Mouse (Mus musculus) liver, postnatal 0 days (tissue): ENCODE results near the gene Dcun1d1. TPM values are rescaled to one million over a fixed set of nuclear protein-coding genes. Genes with fewer than 3 reads are reported as not detected.
A peak's percentile ranks its signal among the peaks of the same experiment; 100 is the strongest.

ENCODE experiments used
- ATAC-seq: fragments of 200-750 bp; cut with Nextera tagmentation; 2 replicates; pipeline ENCODE4 v1.8.0; 2017; ENCODE audit warnings: mild to moderate bottlenecking, moderate library complexity
- DNase-seq: peaks from one replicate; pipeline ENCODE4 v3.0.0-alpha.2; 2016
- H3K27ac ChIP-seq: fragments of 300-500 bp; sonication (generic); 2 replicates; pipeline ENCODE4 v1.5.1; 2014; ENCODE audit warnings: antibody characterized with exemption, moderate library complexity, mild to moderate bottlenecking, low read depth
- H3K27me3 ChIP-seq: fragments of 300-500 bp; sonication (generic); 2 replicates; pipeline ENCODE4 v1.6.1; 2014; ENCODE audit warnings: low read length, control low read depth, mixed read lengths; ENCODE audit not compliant: insufficient read depth
- H3K36me3 ChIP-seq: fragments of 300-500 bp; sonication (generic); replicated peaks from 2 replicates; pipeline ENCODE4 v1.6.1; 2014; ENCODE audit warnings: mild to moderate bottlenecking, control low read depth, low read length, moderate library complexity, mixed read lengths; ENCODE audit not compliant: insufficient read depth
- H3K4me1 ChIP-seq: fragments of 300-500 bp; sonication (generic); 2 replicates; pipeline ENCODE4 v1.6.1; 2014; ENCODE audit warnings: antibody characterized with exemption, mild to moderate bottlenecking, control low read depth; ENCODE audit not compliant: insufficient read depth
- H3K4me2 ChIP-seq: fragments of 300-500 bp; sonication (generic); 2 replicates; pipeline ENCODE4 v1.6.1; 2014; ENCODE audit warnings: low read depth, mild to moderate bottlenecking, low read length, moderate library complexity, mixed read lengths
- H3K4me3 ChIP-seq: fragments of 300-500 bp; sonication (generic); 2 replicates; pipeline ENCODE4 v1.5.1; 2014; ENCODE audit warnings: low read depth, low read length
- H3K9ac ChIP-seq: fragments of 300-500 bp; sonication (generic); replicated peaks from 2 replicates; pipeline ENCODE4 v1.6.1; 2014; ENCODE audit warnings: mild to moderate bottlenecking, moderate library complexity
- H3K9me3 ChIP-seq: fragments of 300-500 bp; sonication (generic); 2 replicates; pipeline ENCODE4 v1.6.1; 2016; ENCODE audit warnings: mild to moderate bottlenecking, control low read depth, low read length, mixed read lengths
- CTCF ChIP-seq: sonication (generic); IDR thresholded peaks from 2 replicates; pipeline ENCODE4 v1.5.1; 2016; ENCODE audit warnings: antibody characterized with exemption, low read depth
- EP300 ChIP-seq: IDR thresholded peaks from 2 replicates; pipeline ENCODE4 v1.6.1; 2016; ENCODE audit warnings: antibody characterized with exemption, low read depth, mild to moderate bottlenecking
- WGBS: fragments of 180-500 bp; shearing (Covaris S2); extraction: QIAGEN DNeasy Blood & Tissue Kit; methylation state at CpG from one replicate; pipeline ENCODE4 v1.1.7; 2014; ENCODE audit not compliant: insufficient replicate concordance; 5-methylcytosine and 5-hydroxymethylcytosine counted together
- polyA plus RNA-seq: library from polyadenylated mRNA; unstranded; fragments of >200 nt; fragmentation: Nextera tagmentation; extraction: Ambion mirVana; gene quantifications from 2 replicates; pipeline ENCODE4 v1.2.1, GENCODE M21; 2015

The Dcun1d1 gene
- 77.0 and 77.5 TPM in 2 replicates for polyA plus RNA-seq

DNA sequence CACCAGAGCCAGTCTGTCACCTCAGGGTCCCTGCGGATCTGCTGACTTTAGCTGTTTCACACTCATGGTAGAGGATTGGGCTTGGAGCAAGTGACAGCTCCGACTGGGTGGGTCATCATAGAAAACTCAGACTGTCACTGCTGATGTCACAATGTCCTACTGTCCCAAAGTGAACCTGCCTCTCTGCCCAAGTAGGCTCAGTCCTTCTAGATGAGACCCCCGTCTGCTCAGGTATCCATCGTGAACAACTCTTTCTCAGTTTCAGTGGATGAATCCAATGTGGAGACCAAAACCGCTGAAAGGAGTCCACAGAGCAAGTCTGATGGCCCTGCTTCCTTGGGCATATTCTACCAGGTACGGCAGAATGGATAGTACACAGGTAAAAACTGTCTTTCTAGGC lies at the start of gene Dcun1d1:
Gene Dcun1d1, minus strand, starts transcription at position 101 of the 400 bp plus-strand sequence.
- no peaks in the 10 kb centered on the region for H3K9me3 ChIP-seq
- no peaks in the 10 kb centered on the region for H3K27me3 ChIP-seq
- peaks cover 13% of the 10 kb centered on the region for H3K4me1 ChIP-seq
- H3K27ac ChIP-seq: no peak within 1 kb of the TSS
- TF ChIP-seq EP300 (no peak), CTCF (no peak)
- 90% methylated on average over 6 of the region's 6 CpGs for WGBS
- 0 out of 2 replicates have a peak, but pooled peaks cover 3% of the 10 kb centered on the region for H3K36me3 ChIP-seq
- no peak within 1 kb of the TSS for H3K4me3 ChIP-seq
- ATAC-seq: no peak
- DNase-seq: no peak
- H3K4me2 ChIP-seq: no peak within 1 kb of the TSS
- no peak within 1 kb of the TSS for H3K9ac ChIP-seq

DNA sequence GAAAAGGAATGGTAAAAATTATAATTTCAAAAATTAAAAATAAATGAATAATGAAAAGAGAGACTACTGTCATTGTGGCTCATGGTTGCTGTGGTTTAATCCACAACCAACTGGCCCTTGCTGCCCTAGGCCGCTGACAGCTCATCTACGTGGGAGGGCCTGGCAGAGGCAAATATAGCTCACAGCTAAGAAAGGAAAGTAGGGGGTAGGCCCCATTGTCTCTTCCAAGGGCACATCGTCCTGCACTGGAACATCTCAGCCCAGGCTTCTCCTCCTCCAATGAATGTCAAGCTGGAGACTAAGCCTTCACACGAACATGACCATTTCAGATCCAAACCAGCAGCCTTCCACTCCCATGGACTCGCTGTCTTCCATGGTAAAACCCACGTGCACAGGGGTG lies 49.0 kb upstream of the Dcun1d1 start:
- no peak for TF ChIP-seq CTCF
- no peak for TF ChIP-seq EP300
- WGBS: 78% methylated on average over 6 of the region's 6 CpGs

DNA sequence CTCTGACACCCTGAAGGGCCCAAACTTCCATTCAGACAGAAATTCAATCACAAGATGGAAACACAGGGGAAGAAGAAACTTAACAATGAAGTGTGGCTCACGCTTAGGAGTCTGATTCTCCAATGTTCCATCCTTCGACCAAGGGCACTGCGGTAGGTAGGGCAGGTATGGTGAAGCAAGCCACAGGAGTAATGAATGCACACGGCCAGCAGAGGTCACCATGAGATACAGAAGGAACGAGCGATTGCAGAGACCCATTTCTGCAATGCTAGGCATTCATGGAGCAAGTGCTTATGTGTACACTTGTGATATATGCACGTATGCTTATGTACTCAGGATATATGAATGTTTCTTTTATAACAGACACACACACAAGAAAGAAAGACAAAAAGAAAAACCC lies 36.3 kb upstream of the Dcun1d1 start:
- peak; percentile 46 for DNase-seq
- Histone ChIP-seq H3K4me2 (no peak overlapping the region), H3K27me3 (no peaks in the 10 kb centered on the region), H3K4me1 (no peaks in the 10 kb centered on the region), H3K4me3 (no peak overlapping the region), H3K9ac (no peak overlapping the region), H3K9me3 (no peaks in the 10 kb centered on the region), H3K36me3 (peaks cover 17% of the 10 kb centered on the region), H3K27ac (no peak overlapping the region)
- WGBS: 58% methylated on average over 7 of the region's 7 CpGs
- TF ChIP-seq EP300: no peak
- TF ChIP-seq CTCF: peak; percentile 73
- peak; percentile 49; the same call in 1 of the 2 replicates for ATAC-seq

More for the DNA sequence above, 49.0 kb upstream of the Dcun1d1 start:
- Histone ChIP-seq H3K4me3 (no peak overlapping the region), H3K4me2 (no peak overlapping the region), H3K27me3 (no peaks in the 10 kb centered on the region), H3K9me3 (no peaks in the 10 kb centered on the region), H3K9ac (no peak overlapping the region), H3K27ac (no peak overlapping the region), H3K4me1 (no peaks in the 10 kb centered on the region), H3K36me3 (peaks cover 38% of the 10 kb centered on the region)
- no peak for DNase-seq
- no peak for ATAC-seq

DNA sequence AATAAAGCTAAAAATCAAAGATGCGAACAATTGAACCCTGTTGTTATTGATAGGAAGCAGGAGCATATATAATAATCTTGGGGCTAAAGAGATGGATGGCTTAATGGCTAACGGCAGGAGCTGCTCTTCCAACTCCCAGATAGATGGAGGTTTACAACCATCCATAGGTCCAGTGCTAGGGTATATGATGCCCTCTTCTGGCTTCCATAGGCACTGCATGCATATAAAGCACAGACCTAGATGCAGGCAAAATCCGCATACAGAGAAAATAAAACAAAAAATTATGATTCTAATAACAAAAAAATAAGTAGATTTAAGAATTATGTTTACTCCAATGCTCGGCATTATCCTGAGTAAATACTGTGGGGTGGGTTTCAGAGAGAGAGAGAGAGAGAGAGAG lies 35.7 kb upstream of the Dcun1d1 start:
- peak; percentile 38 for DNase-seq
- H3K27ac ChIP-seq: no peak overlapping the region
- H3K36me3 ChIP-seq: peaks cover 17% of the 10 kb centered on the region
- H3K27me3 ChIP-seq: no peaks in the 10 kb centered on the region
- no peak overlapping the region for H3K9ac ChIP-seq
- no peaks in the 10 kb centered on the region for H3K9me3 ChIP-seq
- no peak overlapping the region for H3K4me3 ChIP-seq
- 78% methylated on average over 4 of the region's 4 CpGs for WGBS
- no peak overlapping the region for H3K4me2 ChIP-seq
- TF ChIP-seq CTCF: peak; percentile 80
- TF ChIP-seq EP300: no peak
- H3K4me1 ChIP-seq: no peaks in the 10 kb centered on the region
- peak; percentile 59; the same call in 1 of the 2 replicates for ATAC-seq

DNA sequence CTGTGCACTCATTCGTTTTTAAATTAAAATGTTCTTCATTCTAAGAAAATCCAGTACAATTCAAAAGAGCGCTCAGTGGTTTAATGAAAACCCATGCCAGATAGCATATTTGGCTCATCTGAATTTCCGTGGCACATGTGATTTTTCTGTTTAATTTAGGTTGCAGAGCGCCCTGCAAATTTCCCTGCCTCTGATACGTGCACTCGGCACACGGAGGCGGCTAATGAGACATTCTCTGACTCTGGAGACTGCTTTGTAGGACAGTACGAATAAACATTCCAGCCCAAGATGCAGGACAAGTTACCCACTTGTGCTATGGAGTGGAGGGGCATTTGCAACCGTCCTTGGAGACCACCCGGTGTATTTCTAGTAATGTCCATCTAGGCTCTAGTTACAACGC lies 33.9 kb upstream of the Dcun1d1 start:
- Histone ChIP-seq H3K36me3 (peaks cover 17% of the 10 kb centered on the region; the same call in 1 of the 2 replicates), H3K9me3 (no peaks in the 10 kb centered on the region), H3K27me3 (no peaks in the 10 kb centered on the region), H3K4me1 (no peaks in the 10 kb centered on the region; the same call in 1 of the 2 replicates), H3K4me2 (no peak overlapping the region), H3K9ac (no peak overlapping the region), H3K4me3 (no peak overlapping the region), H3K27ac (no peak overlapping the region)
- ATAC-seq (no peak), DNase-seq (no peak)
- 88% methylated on average over 12 of the region's 12 CpGs for WGBS
- TF ChIP-seq EP300 (no peak), CTCF (no peak)

DNA sequence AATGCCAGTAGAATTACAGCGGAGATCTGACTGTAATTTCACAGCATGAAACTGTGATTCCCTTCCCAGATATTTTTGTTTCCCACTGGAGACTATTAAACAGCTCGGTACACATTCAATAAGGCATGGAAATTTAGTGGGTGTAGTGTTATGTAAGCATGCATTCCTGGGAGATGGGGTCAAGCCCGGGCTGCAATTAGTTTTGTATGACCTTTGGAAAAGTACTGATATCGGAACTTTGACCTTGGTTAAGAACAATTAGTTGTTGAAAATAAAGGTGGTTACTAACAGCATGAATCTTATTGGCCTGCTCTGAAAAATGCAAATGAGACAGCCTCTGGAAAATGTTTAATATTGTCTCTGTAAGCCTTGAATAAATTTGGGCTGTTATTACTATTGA lies 33.2 kb upstream of the Dcun1d1 start:
- DNase-seq (no peak), ATAC-seq (no peak)
- H3K4me3 ChIP-seq: no peak overlapping the region
- no peaks in the 10 kb centered on the region for H3K27me3 ChIP-seq
- H3K4me1 ChIP-seq: no peaks in the 10 kb centered on the region; the same call in 1 of the 2 replicates
- H3K27ac ChIP-seq: no peak overlapping the region
- H3K9me3 ChIP-seq: no peaks in the 10 kb centered on the region
- WGBS: 66% methylated on average over 4 of the region's 4 CpGs
- no peak overlapping the region for H3K9ac ChIP-seq
- TF ChIP-seq CTCF (no peak), EP300 (no peak)
- H3K36me3 ChIP-seq: peaks cover 12% of the 10 kb centered on the region; the same call in 1 of the 2 replicates
- no peak overlapping the region for H3K4me2 ChIP-seq
